Mouse (Mus musculus): ENCODE measurements at regions not wholly inside any gene's neighbourhood (a gene's known extent, or its start where the extent isn't known, plus 50 kb on each side); places are given as distances from the start of the nearest gene placed in this dataset.

DNA sequence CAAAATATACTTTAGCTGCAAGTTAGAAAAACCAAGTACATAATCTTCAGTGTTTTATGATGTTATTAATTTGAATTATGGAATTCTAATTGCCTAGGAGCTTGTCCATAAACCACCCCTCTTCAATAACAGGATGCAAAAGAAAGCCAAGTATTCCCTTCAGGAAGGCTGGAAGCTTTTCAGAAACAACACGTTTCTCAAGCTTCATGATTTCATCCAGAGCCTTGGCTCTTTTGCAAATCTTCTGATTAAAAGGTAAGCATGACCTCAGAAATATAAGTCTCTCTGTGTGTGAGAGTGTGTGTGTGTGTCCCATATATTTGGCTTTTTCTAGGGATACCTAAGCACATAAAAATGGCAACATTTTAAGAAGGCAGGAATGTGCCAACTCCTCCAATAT lies 570.0 kb downstream of the Gm11232 start:
- Histone ChIP-seq H3K4me1 (no peaks in the 10 kb centered on the region), H3K36me3 (no peaks in the 10 kb centered on the region), H3K9me3 (no peaks in the 10 kb centered on the region), H3K4me3 (no peak overlapping the region), H3K4me2 (no peak overlapping the region), H3K27ac (no peak overlapping the region), H3K9ac (no peak overlapping the region), H3K27me3 (no peaks in the 10 kb centered on the region)
- 46% methylated on average over 1 of the region's 1 CpGs for WGBS
- ATAC-seq (ENCODE audit: insufficient number of reproducible peaks, insufficient read depth, low FRiP score, low TSS enrichment, low read depth) = no peak

DNA sequence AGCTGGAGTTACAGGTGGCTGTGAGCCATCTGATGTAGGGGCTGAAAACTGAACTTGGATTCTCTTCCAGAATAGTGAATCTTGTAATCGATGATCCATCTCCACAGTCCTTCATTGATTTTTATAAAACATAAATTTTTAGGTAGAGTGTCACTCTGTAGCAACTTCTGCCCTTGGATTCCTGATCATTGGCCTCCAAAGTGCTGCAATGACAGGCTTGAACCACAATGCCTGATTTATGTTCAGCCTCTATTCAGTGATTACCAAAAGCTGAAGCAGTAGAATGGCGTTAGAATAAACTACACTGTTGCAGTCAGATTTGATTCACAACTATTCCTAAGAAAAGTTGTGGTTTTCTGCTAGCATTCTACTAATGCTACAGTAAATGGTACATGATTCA lies 580.1 kb downstream of the Gm11232 start:
- no peaks in the 10 kb centered on the region for H3K27me3 ChIP-seq
- H3K4me1 ChIP-seq = no peaks in the 10 kb centered on the region
- 86% methylated on average over 2 of the region's 2 CpGs for WGBS
- H3K9ac ChIP-seq = no peak overlapping the region
- no peak overlapping the region for H3K27ac ChIP-seq
- no peak overlapping the region for H3K4me3 ChIP-seq
- H3K9me3 ChIP-seq = no peaks in the 10 kb centered on the region
- no peaks in the 10 kb centered on the region for H3K36me3 ChIP-seq
- H3K4me2 ChIP-seq = no peak overlapping the region
- ATAC-seq (ENCODE audit: insufficient number of reproducible peaks, insufficient read depth, low FRiP score, low TSS enrichment, low read depth) = no peak

DNA sequence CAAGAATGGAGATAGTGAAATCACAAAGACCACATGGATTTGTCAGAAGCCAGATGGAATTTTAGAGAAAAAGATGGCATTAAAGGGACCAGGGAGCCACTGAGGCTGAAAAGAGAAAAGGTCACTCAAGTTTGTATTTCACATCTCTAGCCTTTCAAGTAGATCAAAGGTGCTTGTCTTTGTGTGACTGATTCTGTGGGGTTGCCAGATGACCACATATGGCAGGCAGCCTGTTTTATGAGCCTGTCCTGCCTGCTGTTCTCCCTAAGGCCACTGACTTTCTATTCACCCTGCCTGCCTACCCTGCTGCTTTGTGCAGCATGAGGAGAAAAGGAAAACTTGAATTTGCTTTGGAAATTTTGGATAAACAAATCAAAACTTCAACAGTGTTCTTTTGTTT lies 592.0 kb downstream of the Gm11232 start:
- no peak overlapping the region for H3K27ac ChIP-seq

DNA sequence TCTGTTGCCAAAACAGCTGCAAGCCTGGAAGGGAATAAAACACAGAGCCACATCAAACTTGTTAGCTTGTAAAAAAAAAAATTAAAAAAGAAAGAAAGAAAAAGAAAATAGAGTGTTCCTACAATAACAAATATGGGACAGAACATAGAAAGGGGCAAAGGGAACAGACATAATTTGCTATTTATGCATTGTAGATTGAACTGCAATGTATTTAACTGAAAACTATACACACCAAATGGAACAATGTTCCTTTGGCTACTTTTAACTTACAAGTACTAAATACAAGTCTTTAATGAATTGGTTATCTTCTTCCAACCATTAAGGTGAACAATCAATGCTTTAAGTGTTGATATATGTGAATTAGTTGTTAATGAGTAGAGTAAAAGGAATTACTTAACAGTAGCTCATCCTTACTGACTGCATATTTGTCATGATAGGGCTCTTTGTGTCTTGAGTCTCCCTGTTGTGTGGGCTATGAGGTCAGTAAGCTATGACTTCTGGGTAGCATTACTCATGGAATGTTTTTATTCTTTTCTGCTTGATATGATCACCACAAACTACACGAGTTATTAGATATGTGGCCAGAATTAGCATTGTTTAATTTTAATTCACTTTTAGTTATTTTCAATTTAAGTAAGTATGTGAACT lies 597.0 kb upstream of the Megf9 start:
- peaks cover 10% of the 10 kb centered on the region for H3K4me1 ChIP-seq
- no peaks in the 10 kb centered on the region for H3K9me3 ChIP-seq
- H3K27me3 ChIP-seq = peaks cover 8% of the 10 kb centered on the region; the same call in 1 of the 2 replicates
- H3K4me3 ChIP-seq = no peak overlapping the region
- no peaks in the 10 kb centered on the region for H3K36me3 ChIP-seq
- H3K4me2 ChIP-seq = no peak overlapping the region
- no peak for ATAC-seq (ENCODE audit: insufficient number of reproducible peaks, insufficient read depth, low FRiP score, low TSS enrichment, low read depth)
- H3K9ac ChIP-seq = no peak overlapping the region
- H3K27ac ChIP-seq = no peak overlapping the region
- 25% methylated on average over 1 of the region's 1 CpGs for WGBS

More for the DNA sequence above, 592.0 kb downstream of the Gm11232 start:
- Histone ChIP-seq H3K27me3 (no peaks in the 10 kb centered on the region), H3K9ac (no peak overlapping the region), H3K4me2 (no peak overlapping the region), H3K36me3 (no peaks in the 10 kb centered on the region), H3K9me3 (no peaks in the 10 kb centered on the region), H3K4me1 (no peaks in the 10 kb centered on the region), H3K4me3 (no peak overlapping the region)
- ATAC-seq (ENCODE audit: insufficient number of reproducible peaks, insufficient read depth, low FRiP score, low TSS enrichment, low read depth) = no peak

DNA sequence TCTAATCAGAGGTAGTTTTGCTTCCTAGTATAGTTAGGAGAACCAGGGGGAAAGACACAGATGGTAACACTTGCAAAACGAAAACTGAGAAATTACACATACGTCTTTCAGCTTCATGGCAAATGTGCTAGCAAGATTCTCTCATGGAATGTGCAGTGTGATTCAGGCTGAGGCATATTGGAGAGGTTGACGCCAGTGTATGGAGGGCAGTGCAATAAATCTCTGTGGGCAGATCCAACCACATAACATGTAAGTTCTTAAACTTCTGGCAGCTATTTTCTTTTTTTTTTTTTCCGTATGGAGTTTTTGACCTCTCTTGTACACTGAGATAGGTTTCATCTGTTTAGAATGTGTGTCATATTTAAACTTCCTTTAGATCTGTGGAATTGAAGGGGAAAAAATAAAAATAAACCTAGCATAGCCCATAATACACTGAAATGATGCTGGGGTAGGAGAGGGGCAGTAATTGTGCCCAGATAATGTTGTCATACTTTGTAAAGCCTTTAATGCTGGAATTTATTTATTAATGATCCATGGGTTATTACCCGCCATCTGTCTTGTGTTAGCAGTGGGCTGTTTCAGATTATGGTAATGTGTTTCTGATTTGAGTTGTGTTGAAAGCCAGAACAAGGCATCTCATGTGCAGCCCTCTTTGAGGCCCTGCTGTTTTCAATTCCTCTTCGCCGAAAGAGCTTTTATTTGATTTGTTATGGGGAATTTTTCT lies 596.3 kb upstream of the Megf9 start:
- Histone ChIP-seq H3K27ac (no peak overlapping the region), H3K9me3 (no peaks in the 10 kb centered on the region), H3K4me2 (no peak overlapping the region), H3K9ac (no peak overlapping the region), H3K36me3 (no peaks in the 10 kb centered on the region), H3K4me1 (peaks cover 10% of the 10 kb centered on the region), H3K4me3 (no peak overlapping the region), H3K27me3 (peaks cover 8% of the 10 kb centered on the region; the same call in 1 of the 2 replicates)
- 19% methylated on average over 7 of the region's 7 CpGs for WGBS
- peak; percentile 89 for ATAC-seq (ENCODE audit: insufficient number of reproducible peaks, insufficient read depth, low FRiP score, low TSS enrichment, low read depth)

DNA sequence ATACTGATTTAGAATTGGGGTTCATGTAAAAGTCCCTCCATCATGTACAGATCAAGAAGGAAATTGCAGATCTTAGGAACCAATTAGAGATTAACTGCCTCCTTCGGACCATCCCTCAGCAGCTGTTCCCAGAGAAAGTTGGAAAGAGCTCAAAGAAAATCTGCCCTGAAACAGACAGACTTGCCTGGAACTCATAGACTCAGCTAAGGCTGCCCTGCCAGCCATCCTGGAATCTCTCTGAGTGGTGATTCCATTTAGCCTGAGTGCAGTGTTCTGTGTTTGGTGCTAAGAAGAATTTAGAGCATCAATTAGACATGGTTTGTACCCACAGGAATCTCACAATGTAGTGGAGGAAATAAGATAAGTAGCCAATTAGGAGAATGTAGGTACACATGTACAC lies 594.5 kb upstream of the Megf9 start:
- Histone ChIP-seq H3K4me1 (peaks cover 10% of the 10 kb centered on the region), H3K27ac (no peak overlapping the region), H3K27me3 (0 out of 2 replicates have a peak, but pooled peaks cover 4% of the 10 kb centered on the region), H3K4me2 (no peak overlapping the region), H3K36me3 (no peaks in the 10 kb centered on the region), H3K9me3 (no peaks in the 10 kb centered on the region), H3K9ac (no peak overlapping the region), H3K4me3 (no peak overlapping the region)
- ATAC-seq (ENCODE audit: insufficient number of reproducible peaks, insufficient read depth, low FRiP score, low TSS enrichment, low read depth) = no peak
- WGBS = 21% methylated on average over 1 of the region's 1 CpGs

Data from embryonic facial prominence, embryonic 13.5 days (tissue).